Mouse (Mus musculus): ENCODE results near the gene Oas2.
"Not testable (repeated sequence)": the region's sequence is repeated elsewhere in the genome, so short reads cannot be mapped to it uniquely, and the experiment has no call there.

Gene Oas2

DNA sequence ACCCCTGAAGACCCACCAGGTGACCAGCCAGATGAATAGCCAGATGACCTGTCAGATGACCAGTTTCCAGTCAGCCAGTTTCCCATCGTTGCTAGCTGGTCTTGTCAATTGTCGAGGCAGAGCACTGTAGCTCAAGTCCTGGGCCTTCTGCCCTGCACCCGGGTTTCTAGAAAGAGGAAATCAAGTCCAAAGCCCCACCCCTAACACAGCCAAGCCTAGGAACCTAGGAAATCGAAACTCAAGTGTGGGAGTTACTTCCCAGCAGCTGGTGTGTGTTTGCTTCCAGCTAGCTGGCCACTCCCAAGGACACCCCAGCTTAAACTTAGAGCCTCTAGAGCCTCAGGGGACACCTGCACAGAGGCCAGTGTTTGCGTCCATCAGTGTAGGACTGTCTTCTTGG lies at the start of gene Oas2:
Gene Oas2, minus strand, starts transcription at position 166 of the 400 bp plus-strand sequence.
- no peak for DNase-seq (ENCODE audit: low spot score)

DNA sequence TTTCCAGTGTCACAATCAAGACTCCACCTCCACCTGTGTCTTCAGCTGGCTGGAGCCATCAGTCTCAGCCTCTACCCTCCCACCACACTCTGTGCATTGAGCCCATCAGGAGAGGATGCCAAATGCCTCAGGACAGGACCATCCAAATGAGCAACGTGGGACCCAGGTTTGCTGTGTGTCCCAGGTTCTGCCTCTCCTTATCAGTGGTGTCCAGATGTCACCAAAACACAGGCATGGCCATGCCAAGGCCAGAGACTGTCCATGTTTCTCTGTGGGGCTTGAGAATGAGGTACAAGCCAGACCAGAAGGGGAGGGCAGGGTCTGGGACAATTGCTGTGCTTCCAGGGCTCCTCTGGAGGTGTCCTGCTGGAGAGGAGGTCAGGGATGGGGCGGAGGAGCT lies 49.3 kb upstream of the Oas2 start:
- not testable (repeated sequence) for DNase-seq (ENCODE audit: low spot score)

DNA sequence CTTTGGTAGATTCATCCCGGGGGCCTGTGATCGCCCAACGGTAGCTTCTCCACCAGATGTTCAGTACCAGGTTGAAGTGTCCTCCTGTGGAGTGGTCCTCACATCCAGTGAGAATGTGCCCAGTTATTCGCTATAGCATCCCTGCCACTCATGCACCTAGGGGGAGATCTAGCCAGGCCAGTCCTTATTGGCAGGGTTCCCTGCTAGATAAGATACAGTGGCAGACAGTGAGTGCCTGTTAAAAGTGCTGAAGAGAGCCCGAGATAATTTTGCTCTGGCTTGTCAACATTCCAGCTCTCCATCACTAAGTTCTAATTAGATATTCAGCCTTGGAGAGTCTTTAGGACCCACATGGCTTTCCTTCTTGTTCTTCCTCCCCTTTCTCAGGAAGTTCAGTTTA lies 48.5 kb upstream of the Oas2 start:
- DNase-seq (ENCODE audit: low spot score) = not testable (repeated sequence)

DNA sequence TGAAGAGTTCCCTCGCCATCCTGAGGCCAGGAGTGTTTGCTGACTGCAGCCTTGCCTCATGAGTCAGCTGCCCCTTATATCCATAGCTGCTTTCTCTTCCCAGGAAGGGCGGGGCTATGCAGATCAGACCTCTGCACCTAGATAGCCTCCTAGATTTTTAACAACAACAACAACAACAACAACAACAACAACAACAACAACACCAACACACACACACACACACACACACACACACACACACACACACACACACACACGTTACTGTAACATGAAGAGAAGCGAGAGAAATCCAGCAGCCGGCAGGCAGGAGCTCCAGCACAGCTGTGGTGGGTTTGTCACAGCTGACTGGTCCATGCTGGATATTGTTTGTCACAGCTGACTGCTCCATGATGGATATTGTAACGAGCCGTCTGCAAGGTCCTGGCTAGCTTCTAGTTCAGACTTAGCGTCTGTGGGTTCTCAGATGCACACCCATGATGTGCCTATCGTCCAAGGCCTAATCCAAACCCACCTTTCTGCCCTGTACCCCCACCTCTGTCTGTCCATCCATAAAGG lies 45.9 kb upstream of the Oas2 start, which contains the start of gene Oas1e:
Gene Oas1e, minus strand, starts transcription at position 51 of the 555 bp plus-strand sequence.
- DNase-seq (ENCODE audit: low spot score) = not testable (repeated sequence)

DNA sequence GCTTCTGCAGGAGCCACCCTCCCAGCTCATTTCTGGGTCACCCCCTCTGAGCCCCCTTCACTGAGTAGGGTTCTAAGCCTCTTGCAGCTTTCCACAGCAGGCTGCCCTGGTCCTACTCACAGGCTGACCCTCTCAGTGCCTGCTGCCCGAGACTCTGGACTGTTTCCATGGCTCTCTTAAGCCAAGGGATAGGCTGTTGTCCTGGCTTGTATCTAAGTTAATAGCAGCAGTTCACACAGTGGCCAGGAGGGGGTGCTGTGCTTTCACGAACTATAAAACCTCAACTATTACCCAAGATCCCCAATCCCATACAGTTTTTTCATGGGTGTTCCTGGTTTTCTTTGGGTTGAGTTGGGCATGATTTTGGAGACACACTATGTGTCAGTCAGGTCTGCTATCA lies 43.4 kb upstream of the Oas2 start:
- peak; percentile 68 for DNase-seq (ENCODE audit: low spot score)

DNA sequence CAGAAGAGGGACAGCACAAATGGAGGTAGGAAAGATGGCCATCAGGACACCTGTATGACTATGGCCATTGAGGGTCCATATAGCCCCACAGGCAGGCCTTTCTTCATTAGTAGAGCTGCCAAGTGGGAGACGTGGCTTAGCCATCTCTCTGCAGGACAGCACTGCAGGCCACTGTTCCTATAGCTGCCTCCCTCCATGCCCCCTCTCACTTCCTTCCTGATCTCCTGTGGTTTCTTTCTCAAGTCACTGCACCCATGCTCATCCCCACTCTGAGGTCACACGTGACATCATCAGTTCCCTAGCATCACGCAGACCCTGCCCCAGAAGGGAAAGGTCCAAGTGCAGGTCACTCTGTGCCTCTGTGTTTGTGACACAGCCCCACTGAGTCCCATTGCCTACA lies 37.4 kb upstream of the Oas2 start:
- DNase-seq (ENCODE audit: low spot score) = no peak

DNA sequence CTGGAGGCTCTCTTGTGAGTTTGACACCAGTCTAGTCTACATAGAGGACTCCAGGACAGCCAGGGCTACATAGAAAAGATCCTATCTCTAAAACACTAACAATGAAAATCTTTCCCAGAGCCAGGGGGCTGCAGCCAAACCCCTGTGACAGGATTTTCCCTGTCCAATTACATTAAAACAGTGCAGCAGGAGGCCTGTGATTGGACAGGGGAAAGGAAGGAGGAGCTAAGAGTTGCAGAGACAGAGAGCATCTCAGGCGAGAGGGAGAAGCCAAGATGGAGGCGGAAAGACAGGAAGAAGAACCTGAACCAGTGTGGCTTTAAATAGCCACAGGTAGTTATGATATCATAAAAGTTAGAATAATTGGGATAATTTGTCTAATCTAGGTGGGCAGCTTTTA lies 32.8 kb upstream of the Oas2 start:
- no peak for DNase-seq (ENCODE audit: low spot score)

DNA sequence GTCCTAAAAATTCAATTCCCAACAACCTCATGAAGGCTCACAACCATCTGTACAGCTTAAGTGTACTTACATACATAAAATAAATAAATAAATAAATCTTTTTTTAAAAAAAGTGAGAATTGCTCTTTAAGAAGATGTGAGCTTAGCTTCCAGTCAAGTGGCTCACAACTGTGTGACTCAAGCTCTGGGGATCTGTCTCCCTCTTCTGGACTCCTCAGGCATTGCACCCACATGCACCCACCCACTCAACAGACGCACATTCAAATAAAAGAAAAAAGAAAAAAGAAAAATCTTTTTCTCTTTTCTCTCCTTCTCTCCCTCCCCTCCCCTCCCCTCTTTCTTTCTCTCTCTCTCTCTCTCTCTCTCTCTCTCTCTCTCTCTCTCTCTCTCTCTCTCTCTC lies 32.0 kb upstream of the Oas2 start:
- DNase-seq (ENCODE audit: low spot score) = no peak

DNA sequence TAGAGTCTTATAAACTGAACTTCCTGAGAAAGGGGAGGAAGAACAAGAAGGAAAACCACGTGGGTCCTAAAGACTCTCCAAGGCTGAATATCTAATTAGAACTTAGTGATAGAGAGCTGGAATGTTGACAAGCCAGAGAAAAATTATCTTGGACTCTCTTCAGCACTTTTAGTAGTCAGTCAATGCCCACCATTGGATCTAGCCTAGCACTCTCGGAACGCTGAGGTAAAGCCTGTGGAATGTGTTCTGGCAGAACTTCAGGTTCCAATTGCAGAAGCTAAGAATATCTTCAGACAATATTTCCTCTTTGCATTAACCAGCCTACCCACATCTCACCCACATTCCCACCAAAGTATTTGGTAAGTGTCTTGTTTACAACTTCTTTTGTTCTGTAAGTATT lies 30.3 kb upstream of the Oas2 start:
- DNase-seq (ENCODE audit: low spot score) = no peak

DNA sequence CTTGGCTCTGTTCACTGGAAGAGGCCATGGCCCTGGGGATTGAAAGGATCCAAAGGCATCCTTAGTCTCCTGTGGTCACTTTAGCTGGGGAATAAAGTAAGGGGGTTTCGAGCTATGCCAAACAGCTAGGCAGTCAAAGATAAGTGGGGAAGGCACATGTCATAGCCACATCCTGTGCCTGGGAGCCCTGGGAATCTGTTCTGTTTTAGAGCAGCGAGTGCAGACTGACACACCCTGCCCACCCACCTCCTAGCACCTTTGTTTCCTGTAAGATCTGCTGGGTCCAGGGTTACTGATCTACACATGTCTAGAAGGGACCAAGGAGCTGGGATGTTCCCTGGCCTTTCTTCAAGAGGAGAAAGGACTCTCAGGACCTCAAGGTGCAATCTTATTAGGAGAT lies 29.3 kb upstream of the Oas2 start:
- no peak for DNase-seq (ENCODE audit: low spot score)

DNA sequence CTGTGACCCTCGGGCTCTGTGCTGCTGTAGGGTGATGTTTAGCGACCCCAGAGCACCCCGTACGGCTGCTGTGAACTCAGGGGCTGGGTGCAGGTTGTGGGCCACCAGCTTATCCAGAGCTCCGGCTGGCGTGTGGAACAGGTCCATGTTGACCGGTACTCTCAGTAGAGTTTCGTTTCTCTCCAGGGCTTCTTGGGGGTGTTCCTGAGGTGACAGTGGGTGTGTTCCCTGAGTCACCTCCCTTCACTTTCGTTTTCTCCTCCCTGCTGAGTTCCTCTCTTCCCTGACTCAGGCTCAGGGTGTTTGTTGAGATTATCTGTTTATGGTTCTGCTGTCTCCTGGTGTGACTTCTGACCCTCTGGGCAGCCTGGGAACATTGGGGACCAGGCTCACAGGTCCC lies 27.8 kb upstream of the Oas2 start, which contains the start of gene Oas3:
Gene Oas3, minus strand, starts transcription at position 184 of the 400 bp plus-strand sequence.
- DNase-seq (ENCODE audit: low spot score) = no peak

DNA sequence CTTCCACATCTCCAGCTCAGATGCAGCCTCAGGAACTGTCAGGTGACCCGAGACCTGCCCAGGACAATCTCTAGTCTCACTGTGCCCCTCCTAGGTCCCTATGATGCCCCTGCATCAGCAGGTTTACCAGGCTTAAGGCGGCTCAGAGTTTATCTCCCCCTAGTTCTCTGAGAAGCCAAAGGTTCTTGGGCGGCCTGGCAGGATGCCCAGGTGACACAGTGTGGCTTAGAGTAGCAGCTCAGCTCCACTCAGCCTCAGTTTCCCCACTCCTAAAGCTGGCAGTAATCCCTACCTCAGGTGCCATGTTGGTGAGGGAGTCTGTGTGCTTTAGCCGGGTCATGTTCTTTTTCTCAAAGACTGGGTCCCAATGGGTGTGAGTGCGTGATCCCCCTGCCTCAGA lies 27.1 kb upstream of the Oas2 start:
- no peak for DNase-seq (ENCODE audit: low spot score)

DNA sequence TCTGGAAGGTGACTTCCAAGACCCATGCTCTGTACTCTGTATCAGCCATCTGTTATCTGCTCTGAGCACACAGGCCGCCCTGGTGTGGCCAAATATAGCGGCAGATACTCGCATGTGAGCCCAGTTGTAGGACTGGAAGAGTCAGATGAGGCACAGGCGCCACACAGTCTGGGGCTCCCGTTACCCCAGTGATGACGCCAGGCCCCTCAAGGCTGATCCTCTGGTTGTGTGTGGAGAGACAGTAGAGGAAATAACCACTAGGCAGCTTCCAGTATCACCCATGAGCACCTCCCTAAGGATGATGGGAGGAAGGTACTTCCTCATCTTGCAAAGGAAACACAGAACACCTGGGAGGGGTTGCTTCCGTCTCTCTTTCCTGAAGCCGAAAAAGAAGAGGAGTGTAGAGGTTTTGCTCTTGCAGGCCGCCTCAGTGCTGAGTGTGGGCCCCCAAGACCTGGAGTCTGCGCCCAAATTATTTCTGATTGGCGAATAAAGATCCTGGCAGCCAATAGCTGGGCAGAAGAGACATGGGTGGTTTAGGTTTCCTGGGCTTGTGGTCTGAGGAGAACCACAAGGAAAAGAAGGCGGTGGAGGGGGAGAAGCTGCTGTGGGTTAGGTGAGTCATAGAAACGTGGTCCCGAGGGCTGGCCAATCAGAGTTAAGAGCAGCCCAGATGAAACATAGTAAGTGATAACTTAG lies 25.8 kb upstream of the Oas2 start:
- DNase-seq (ENCODE audit: low spot score) = no peak

DNA sequence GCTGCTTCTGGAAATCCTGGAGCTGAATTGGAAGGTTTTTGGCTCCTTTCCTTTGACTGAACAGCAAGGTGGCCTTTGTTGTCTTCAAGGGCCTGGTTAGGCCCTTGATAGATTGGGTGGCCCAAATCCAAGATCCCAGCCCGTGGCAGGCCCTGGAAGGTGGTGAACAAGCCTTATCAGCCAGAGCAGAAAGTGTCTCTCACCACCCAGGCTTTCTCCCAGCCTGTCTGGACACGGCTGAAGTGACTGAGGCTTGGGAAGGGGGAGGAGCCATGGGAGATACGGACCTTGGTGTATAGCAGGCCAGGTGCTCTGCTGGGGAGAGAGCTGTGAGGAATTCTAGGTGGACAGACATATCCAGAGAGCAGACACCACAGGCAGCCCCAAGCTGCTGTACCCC lies 19.7 kb upstream of the Oas2 start:
- no peak for DNase-seq (ENCODE audit: low spot score)

DNA sequence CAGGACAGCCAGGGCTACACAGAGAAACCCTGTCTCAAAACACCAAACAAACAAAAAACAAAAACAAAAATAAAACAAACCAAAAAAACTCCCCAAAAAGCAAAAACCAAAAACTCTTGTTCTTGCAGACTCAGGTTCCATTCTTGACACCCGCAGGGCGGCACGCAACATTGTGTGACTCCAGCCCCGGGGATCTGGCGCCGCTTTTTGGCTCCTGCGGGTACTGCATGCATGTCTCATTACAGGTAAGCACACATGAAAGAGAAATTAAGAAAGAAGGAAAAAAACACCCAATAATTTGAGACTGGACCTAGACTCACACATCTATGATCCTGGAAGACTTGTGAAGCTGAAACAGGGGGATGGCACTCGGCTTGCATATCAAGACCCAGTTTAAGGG lies 15.4 kb upstream of the Oas2 start:
- DNase-seq (ENCODE audit: low spot score) = no peak

DNA sequence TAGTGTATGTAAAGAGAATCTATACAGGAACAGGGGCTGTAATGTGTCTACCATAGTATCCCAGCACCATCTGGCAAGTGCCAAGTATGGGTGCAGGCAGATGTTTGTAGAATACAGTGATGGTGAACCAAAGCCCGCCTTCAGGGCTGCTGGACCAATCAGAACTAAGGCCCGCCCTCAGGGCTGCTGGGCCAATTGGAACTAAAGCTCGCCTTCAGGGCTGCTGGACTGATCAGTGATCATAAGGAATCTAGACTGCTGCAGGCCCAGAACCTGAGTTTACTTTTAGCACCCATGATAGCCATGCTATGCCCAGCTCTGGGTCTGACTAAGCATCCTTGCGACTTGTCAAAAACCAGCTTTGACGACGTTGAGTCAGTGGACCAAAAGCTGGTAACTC lies 12.2 kb upstream of the Oas2 start:
- no peak for DNase-seq (ENCODE audit: low spot score)

DNA sequence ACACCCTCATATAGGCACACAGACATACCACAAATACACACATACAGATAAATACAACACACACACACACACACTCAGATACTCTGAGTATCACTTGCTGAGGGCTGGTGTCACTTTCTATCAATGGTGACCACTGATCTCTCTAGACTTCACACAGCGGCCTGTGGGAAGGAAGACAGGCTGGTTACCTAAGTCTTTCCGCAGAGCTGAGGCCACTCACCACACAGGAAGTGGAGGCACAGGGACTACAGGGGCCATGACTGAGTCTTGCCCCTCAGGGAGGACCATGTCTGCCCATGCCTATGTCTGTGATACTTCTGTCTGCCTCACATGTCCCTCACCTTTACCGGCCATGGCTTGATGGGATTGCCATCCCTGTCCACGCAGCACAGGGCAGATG lies 4.6 kb upstream of the Oas2 start:
- no peak for DNase-seq (ENCODE audit: low spot score)

DNA sequence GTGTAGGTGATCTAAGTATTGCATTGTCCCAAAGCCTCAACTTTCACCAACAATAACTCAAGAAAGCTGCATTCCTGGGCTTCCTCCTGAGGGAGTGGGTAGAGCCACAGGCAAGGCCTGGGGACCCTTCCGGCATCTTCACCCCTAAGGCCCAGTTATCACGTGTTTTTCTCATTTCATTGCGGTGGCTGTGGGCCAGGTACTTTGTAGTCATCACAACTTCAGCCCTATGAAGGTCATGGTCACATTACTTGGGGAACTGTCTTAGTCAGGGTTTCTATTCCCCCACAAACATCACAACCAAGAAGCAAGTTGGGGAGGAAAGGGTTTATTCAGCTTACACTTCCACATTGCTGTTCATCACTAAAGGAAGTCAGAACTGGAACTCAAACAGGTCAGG lies 3.1 kb upstream of the Oas2 start:
- no peak for DNase-seq (ENCODE audit: low spot score)

DNA sequence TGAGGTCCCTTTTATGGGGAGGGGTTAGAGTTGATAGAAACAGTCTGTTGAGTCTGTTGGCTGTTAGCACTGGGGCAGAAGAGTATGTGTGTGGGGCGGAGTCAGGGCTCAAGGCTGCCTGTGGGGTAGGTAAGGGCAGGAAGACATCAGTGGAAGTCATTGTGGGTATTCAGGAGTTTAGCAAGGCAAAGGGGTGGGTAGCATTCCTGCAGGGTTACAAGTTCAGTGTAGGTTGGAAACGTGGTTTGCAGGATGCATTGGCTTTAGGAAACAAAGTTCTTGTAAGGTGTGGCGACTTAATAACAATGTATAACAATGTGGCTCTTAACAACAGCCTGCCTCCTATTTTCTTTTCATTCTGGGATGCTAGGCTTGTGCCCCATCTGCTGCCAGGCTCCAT lies 1.6 kb upstream of the Oas2 start:
- no peak for DNase-seq (ENCODE audit: low spot score)

DNA sequence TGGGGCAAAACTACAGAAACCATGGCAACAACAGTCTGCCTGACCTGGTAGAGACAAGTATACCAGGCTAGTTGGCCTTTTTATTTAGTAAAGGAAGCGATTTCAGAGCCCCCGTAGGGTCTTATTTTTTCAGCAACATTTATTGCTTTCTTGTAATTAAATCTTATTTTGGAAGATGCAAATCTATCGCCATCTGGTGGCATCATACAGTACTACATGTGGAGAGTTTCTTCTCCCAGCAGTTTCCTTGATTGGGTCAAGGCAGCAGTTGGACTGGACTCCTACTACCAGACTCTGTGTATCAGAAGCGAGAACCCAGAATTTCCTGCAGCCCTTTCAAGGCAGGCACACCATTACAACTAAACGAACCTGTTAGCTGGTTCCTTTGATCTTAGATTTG lies 3.2 kb downstream of the Oas2 start:
- DNase-seq (ENCODE audit: low spot score) = peak; percentile 65

DNA sequence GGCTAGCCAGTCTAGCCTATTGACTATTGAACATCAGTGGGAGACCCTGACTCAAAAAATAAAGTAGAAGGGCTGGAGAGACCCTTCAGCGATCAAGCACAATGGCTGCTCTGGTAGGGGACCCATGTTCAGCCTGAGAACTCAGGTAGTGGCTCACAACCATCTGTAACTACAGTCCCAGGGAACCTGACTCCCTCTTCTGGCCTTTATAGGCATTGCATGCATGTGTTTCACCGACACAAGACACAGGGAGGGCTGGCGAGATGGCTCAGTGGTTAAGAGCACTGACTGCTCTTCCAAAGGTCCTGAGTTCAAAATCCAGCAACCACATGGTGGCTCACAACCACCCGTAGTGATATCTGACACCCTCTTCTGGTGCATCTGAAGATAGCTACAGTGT lies 7.5 kb downstream of the Oas2 start:
- peak; percentile 24 for DNase-seq (ENCODE audit: low spot score)

DNA sequence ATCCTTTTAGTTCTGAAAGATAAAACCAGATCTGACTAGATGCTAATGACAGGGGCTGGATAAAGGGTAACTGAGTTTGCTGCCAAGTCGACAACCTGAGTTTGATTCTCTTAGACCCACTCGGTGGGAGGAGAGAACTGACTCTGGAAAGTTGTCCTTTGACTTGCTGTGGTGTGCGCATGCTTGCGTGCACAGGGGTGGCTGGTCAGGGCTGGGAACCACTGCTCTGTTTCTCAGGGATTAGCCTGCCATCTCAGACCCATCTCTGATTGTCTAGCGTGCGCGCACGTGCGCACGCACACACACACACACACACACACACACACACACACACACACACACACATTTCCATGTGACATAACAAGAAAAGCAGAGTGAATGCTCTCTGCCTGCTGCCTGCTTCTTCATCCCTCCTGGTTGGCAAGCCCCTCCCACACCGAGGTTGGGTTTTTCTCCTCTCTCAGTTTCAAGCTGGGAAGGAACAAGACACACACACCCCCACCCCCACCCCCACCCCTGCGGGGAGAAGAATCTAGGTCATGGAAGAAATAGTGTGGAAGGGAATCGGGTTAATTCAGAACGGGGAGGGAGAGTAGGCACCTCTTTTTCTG lies 15.2 kb downstream of the Oas2 start:
- DNase-seq (ENCODE audit: low spot score) = no peak

DNA sequence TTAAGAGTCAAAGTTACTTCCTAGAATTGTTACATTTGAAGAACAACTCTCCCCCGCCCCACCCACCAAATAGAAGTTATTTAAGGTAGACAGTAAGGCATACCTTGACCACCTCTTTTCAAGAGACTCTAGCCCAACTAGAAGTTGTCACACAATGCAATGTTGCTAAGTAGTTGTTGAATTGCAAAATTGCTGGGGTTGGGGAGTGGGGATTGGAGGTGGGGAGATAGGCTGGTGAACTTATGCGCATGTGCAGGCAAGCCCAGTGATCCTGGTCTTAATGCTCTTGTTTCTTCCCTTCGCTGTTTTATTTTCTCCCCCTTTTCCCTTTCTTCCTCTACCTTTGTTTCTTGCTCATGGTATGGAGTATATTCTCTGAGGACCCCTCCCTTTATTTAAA lies 16.0 kb downstream of the Oas2 start:
- no peak for DNase-seq (ENCODE audit: low spot score)

DNA sequence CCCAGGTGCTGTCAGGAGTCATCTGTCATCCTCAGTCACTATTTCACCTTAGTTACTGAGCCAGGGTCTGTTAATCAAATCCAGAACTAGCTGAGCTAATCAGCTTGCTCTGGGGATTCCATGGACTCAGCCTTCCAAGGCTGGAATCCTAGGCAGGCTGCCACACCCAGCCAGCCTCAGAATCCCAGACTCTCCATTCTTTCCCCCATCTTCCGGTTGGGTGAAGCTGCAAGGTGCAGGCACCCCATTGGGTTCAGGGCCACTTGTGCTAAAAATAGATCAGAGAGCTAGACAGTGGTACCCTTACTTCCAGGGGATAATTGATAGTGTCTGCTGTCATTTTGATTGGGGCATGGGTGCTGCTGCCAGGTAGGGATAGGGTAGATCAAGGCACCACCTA lies 16.9 kb downstream of the Oas2 start:
- no peak for DNase-seq (ENCODE audit: low spot score)
